Mouse (Mus musculus) forebrain, embryonic 16.5 days (tissue): ENCODE results near the gene Cgnl1. TPM values are rescaled to one million over a fixed set of nuclear protein-coding genes. Genes with fewer than 3 reads are reported as not detected.

Experiments
- ATAC-seq: fragments of 200-750 bp; cut with Nextera tagmentation; 2 replicates; pipeline ENCODE4 v1.8.0; 2017; ENCODE audit warnings: mild to moderate bottlenecking, moderate library complexity
- H3K27ac ChIP-seq: fragments of 300-500 bp; sonication (generic); 2 replicates; pipeline ENCODE4 v1.5.1; 2014; ENCODE audit warnings: low read length, control low read depth
- H3K27me3 ChIP-seq: fragments of 300-500 bp; sonication (generic); replicated peaks from 2 replicates; pipeline ENCODE4 v1.6.1; 2014; ENCODE audit warnings: low read length; ENCODE audit not compliant: control insufficient read depth, insufficient read depth
- H3K36me3 ChIP-seq: fragments of 300-500 bp; sonication (generic); 2 replicates; pipeline ENCODE4 v1.6.1; 2014; ENCODE audit not compliant: control insufficient read depth, insufficient read depth
- H3K4me1 ChIP-seq: fragments of 300-500 bp; sonication (generic); replicated peaks from 2 replicates; pipeline ENCODE4 v1.6.1; 2014; ENCODE audit warnings: low read length; ENCODE audit not compliant: control insufficient read depth, insufficient read depth
- H3K4me2 ChIP-seq: fragments of 300-500 bp; sonication (generic); 2 replicates; pipeline ENCODE4 v1.6.1; 2014; ENCODE audit warnings: mild to moderate bottlenecking, low read length, control low read depth
- H3K4me3 ChIP-seq: fragments of 300-500 bp; sonication (generic); replicated peaks from 2 replicates; pipeline ENCODE4 v1.5.1; 2014; ENCODE audit warnings: mild to moderate bottlenecking, low read length, control low read depth
- H3K9ac ChIP-seq: fragments of 300-500 bp; sonication (generic); replicated peaks from 2 replicates; pipeline ENCODE4 v1.6.1; 2014; ENCODE audit warnings: low read depth, low read length, control low read depth
- H3K9me3 ChIP-seq: fragments of 300-500 bp; sonication (generic); 2 replicates; pipeline ENCODE4 v1.6.1; 2016; ENCODE audit warnings: low read length; ENCODE audit not compliant: control insufficient read depth
- WGBS: fragments of 180-500 bp; shearing (Covaris S2); extraction: QIAGEN DNeasy Blood & Tissue Kit; methylation state at CpG from one replicate; pipeline ENCODE4 v1.1.7; 2014; 5-methylcytosine and 5-hydroxymethylcytosine counted together
- polyA plus RNA-seq: library from polyadenylated mRNA; unstranded; fragments of >200 nt; fragmentation: Nextera tagmentation; extraction: Ambion mirVana; gene quantifications from 2 replicates; pipeline ENCODE4 v1.2.1, GENCODE M21; 2015

The Cgnl1 gene
- 4.3 and 4.4 TPM in 2 replicates for polyA plus RNA-seq

DNA sequence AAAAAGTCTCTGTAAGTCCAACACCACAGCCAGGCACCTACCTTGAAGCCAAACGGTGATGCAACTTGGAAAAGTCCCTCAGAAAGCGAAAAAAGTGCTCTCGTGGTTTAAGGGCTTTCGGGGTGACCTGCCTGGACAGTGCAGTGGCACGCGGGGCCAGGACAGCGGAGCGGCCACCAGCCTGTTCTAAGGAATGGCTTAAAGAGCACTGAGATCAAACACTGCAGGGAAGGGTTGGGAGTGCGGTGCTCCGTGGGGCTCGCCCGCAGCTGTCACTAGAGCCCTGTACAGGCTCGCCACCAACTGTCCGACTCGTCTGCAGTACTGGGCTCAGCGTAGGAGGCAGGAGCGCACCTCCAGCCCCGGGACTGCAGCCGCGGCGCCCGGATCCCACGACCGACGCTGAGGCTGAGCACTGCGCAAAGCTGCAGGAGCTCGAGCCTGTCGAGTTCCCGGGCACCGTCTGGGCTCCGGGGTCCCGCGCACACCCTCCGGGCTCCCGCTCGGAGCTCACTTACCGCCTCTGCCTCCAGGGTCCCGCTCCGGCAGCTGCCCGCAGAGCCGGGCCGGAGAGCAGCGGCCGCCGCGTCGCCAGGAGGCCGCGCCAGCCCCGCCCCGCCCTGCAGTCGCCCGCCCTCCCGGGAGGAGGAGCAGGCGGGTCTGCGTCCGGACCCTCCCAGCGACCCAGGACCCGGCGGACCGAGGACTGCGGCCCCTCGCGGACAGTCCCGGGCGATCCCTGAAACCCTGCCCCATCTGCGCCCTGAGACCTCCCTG lies at the start of gene Cgnl1:
Gene Cgnl1, minus strand, starts transcription at position 612 of the 777 bp plus-strand sequence.
- no peak within 1 kb of the TSS for H3K27ac ChIP-seq
- no peaks in the 10 kb centered on the region for H3K36me3 ChIP-seq
- WGBS: 1% methylated on average over 65 of the region's 67 CpGs
- H3K9ac ChIP-seq: peak within 1 kb of the TSS; percentile 56
- H3K27me3 ChIP-seq: peaks cover 15% of the 10 kb centered on the region
- H3K4me1 ChIP-seq: peaks cover 12% of the 10 kb centered on the region
- peak; percentile 80 for ATAC-seq
- 0 out of 2 replicates have a peak, but pooled peaks cover 2% of the 10 kb centered on the region for H3K9me3 ChIP-seq
- peak within 1 kb of the TSS; percentile 54 for H3K4me3 ChIP-seq
- peak within 1 kb of the TSS; percentile 84 for H3K4me2 ChIP-seq

DNA sequence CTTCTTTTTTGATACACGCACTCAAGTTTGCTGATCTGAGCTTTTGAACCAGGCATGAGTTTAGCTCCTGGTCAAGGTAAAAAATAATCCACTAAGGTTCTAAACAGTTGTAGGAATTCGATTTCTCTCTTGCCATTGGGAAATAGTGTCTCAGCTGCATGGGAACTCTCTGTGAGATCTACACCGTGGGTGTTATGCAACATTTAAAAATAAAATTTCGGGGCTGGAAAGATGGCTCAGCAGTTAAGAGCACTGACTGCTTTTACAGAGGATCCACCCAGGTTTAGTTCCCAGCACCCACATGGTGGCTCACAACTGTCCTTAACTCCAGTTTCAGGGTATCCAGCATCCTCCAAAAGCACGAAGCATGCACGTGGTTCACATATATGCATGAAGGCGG lies 47.1 kb upstream of the Cgnl1 start:
- H3K9ac ChIP-seq: no peak overlapping the region
- no peaks in the 10 kb centered on the region for H3K27me3 ChIP-seq
- H3K4me1 ChIP-seq: no peaks in the 10 kb centered on the region
- no peak for ATAC-seq
- no peak overlapping the region for H3K4me3 ChIP-seq
- no peak overlapping the region for H3K4me2 ChIP-seq
- 94% methylated on average over 7 of the region's 7 CpGs for WGBS
- H3K9me3 ChIP-seq: no peaks in the 10 kb centered on the region
- no peak overlapping the region for H3K27ac ChIP-seq
- H3K36me3 ChIP-seq: no peaks in the 10 kb centered on the region

GRCm38 (mm10) chr9:71816121-71816520 lies 44.7 kb upstream of the Cgnl1 start:
- H3K9me3 ChIP-seq: no peaks in the 10 kb centered on the region

DNA sequence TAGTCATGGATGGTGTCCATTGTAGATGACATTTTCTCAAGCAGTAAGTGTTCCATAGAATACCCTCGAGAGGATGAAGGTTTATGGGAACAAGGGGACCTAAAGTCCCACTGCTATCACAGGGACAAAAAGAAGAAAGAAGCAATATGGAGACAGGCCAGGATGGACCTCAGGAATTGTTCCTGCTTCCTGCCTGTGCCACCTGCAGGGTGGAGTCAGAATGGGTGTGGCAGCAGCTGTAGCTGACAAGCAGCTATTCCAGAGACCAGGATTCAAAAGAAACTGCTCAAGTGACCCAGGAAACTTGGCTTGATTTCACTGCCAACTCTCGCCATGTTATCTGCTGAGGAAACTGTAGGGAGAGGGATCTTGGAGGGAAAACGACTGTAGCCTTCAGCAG lies 42.2 kb upstream of the Cgnl1 start:
- no peaks in the 10 kb centered on the region for H3K4me1 ChIP-seq
- H3K9me3 ChIP-seq: no peaks in the 10 kb centered on the region
- WGBS: 90% methylated on average over 3 of the region's 3 CpGs
- no peak for ATAC-seq
- H3K4me2 ChIP-seq: no peak overlapping the region
- no peak overlapping the region for H3K9ac ChIP-seq
- no peaks in the 10 kb centered on the region for H3K36me3 ChIP-seq
- H3K27ac ChIP-seq: no peak overlapping the region
- H3K4me3 ChIP-seq: no peak overlapping the region
- no peaks in the 10 kb centered on the region for H3K27me3 ChIP-seq

More at GRCm38 (mm10) chr9:71816121-71816520, 44.7 kb upstream of the Cgnl1 start:
- H3K4me3 ChIP-seq: no peak overlapping the region
- no peaks in the 10 kb centered on the region for H3K4me1 ChIP-seq
- no peaks in the 10 kb centered on the region for H3K27me3 ChIP-seq
- WGBS: 76% methylated on average over 3 of the region's 3 CpGs
- H3K4me2 ChIP-seq: no peak overlapping the region
- H3K36me3 ChIP-seq: no peaks in the 10 kb centered on the region
- H3K27ac ChIP-seq: no peak overlapping the region
- ATAC-seq: no peak
- no peak overlapping the region for H3K9ac ChIP-seq

- 20% methylated on average over 4 of the region's 4 CpGs for WGBS
- H3K36me3 ChIP-seq: no peaks in the 10 kb centered on the region
- no peak for ATAC-seq
Observed at GRCm38 (mm10) chr9:71812914-71813313, 41.5 kb upstream of the Cgnl1 start.

DNA sequence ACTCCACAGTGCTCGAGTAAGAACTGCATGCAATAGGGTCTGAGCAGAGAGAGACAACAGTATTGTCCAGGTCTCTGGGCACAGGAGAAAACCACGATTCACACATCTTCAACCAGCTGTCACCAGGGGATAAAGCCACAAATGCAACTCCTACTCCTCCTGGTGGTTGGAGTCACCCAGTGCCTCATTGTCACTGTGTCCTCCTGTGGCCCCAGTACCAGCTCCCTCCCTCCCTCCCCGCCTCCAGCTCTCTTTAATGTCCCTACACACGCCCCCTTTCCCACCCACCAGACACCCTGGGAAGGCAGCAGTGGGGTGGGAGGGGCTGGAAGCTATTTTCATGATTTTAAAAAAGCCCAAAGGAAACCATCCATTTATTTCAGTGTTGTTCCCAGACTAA lies 41.0 kb upstream of the Cgnl1 start:
- H3K27me3 ChIP-seq: no peaks in the 10 kb centered on the region
- no peak for ATAC-seq
- H3K9ac ChIP-seq: no peak overlapping the region
- no peak overlapping the region for H3K27ac ChIP-seq
- H3K36me3 ChIP-seq: no peaks in the 10 kb centered on the region
- H3K4me2 ChIP-seq: no peak overlapping the region
- no peak overlapping the region for H3K4me3 ChIP-seq
- 27% methylated on average over 4 of the region's 4 CpGs for WGBS
- no peaks in the 10 kb centered on the region for H3K4me1 ChIP-seq
- H3K9me3 ChIP-seq: no peaks in the 10 kb centered on the region

More at GRCm38 (mm10) chr9:71812914-71813313, 41.5 kb upstream of the Cgnl1 start:
- H3K4me3 ChIP-seq: no peak overlapping the region
- H3K4me1 ChIP-seq: no peaks in the 10 kb centered on the region
- no peaks in the 10 kb centered on the region for H3K27me3 ChIP-seq
- no peaks in the 10 kb centered on the region for H3K9me3 ChIP-seq
- no peak overlapping the region for H3K4me2 ChIP-seq
- H3K9ac ChIP-seq: no peak overlapping the region
- H3K27ac ChIP-seq: no peak overlapping the region

- WGBS: 69% methylated on average over 5 of the region's 5 CpGs
Observed at GRCm38 (mm10) chr9:71811404-71811803, 40.0 kb upstream of the Cgnl1 start.

DNA sequence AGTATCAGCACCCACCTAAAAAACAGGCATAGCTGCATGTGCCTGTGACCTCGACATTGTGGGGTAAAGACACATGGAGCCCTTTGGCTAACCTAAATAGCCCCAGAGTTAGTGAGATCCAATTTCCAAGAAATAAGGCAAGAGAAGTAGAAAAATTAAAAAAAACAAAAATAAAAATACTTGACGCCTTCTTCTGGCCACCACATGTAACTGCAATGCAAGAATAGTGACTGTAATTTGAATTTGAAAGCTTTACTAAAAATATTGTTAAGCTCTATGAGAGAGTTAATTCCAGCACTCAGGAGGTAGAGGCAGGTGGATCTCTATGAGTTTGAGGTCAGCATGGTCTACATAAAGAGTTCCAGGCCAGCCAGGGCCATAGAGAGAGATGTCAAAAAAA lies 39.3 kb upstream of the Cgnl1 start:
- 82% methylated on average over 2 of the region's 2 CpGs for WGBS

More at GRCm38 (mm10) chr9:71811404-71811803, 40.0 kb upstream of the Cgnl1 start:
- Histone ChIP-seq H3K36me3 (no peaks in the 10 kb centered on the region), H3K27me3 (no peaks in the 10 kb centered on the region), H3K4me3 (no peak overlapping the region), H3K27ac (no peak overlapping the region), H3K9me3 (no peaks in the 10 kb centered on the region), H3K4me2 (no peak overlapping the region), H3K9ac (no peak overlapping the region), H3K4me1 (no peaks in the 10 kb centered on the region)
- ATAC-seq: no peak

GRCm38 (mm10) chr9:71808640-71809254 lies 37.3 kb upstream of the Cgnl1 start:
- Histone ChIP-seq H3K27me3 (no peaks in the 10 kb centered on the region), H3K9ac (no peak overlapping the region), H3K4me3 (no peak overlapping the region), H3K4me1 (no peaks in the 10 kb centered on the region), H3K36me3 (no peaks in the 10 kb centered on the region), H3K4me2 (no peak overlapping the region), H3K27ac (no peak overlapping the region), H3K9me3 (no peaks in the 10 kb centered on the region)
- 39% methylated on average over 11 of the region's 11 CpGs for WGBS
- no peak for ATAC-seq

More for the DNA sequence above, 39.3 kb upstream of the Cgnl1 start:
- H3K9me3 ChIP-seq: no peaks in the 10 kb centered on the region
- no peak overlapping the region for H3K9ac ChIP-seq
- no peak overlapping the region for H3K4me3 ChIP-seq
- H3K27me3 ChIP-seq: no peaks in the 10 kb centered on the region
- H3K4me1 ChIP-seq: no peaks in the 10 kb centered on the region
- no peak for ATAC-seq
- no peak overlapping the region for H3K27ac ChIP-seq
- no peaks in the 10 kb centered on the region for H3K36me3 ChIP-seq
- H3K4me2 ChIP-seq: no peak overlapping the region
